Mouse (Mus musculus): ENCODE data around the gene Fchsd2.

GRCm38 (mm10) chr7:101163878-101164277 lies 71.2 kb downstream of the Fchsd2 start:
- TF ChIP-seq TAL1 (IDR thresholded peaks at IDR 0.05; ENCODE audit: low read length) (no peak), GATA1 (IDR thresholded peaks at IDR 0.05; ENCODE audit: low read length) (no peak)
